Mouse (Mus musculus): ENCODE measurements at regions not wholly inside any gene's neighbourhood (a gene's known extent, or its start where the extent isn't known, plus 50 kb on each side); places are given as distances from the start of the nearest gene placed in this dataset.
A peak's percentile ranks its signal among the peaks of the same experiment; 100 is the strongest.
"Not testable (repeated sequence)": the region's sequence is repeated elsewhere in the genome, so short reads cannot be mapped to it uniquely, and the experiment has no call there.

- no peak for DNase-seq (ENCODE audit: low spot score)
Observed at GRCm38 (mm10) chr3:117116210-117116609, 147.4 kb upstream of the Palmd start.

- DNase-seq (ENCODE audit: low spot score), result no peak
Observed at GRCm38 (mm10) chr3:117112766-117113165, 144.0 kb upstream of the Palmd start.

- no peak for DNase-seq (ENCODE audit: low spot score)
Observed at GRCm38 (mm10) chr3:117112304-117112703, 143.5 kb upstream of the Palmd start.

DNA sequence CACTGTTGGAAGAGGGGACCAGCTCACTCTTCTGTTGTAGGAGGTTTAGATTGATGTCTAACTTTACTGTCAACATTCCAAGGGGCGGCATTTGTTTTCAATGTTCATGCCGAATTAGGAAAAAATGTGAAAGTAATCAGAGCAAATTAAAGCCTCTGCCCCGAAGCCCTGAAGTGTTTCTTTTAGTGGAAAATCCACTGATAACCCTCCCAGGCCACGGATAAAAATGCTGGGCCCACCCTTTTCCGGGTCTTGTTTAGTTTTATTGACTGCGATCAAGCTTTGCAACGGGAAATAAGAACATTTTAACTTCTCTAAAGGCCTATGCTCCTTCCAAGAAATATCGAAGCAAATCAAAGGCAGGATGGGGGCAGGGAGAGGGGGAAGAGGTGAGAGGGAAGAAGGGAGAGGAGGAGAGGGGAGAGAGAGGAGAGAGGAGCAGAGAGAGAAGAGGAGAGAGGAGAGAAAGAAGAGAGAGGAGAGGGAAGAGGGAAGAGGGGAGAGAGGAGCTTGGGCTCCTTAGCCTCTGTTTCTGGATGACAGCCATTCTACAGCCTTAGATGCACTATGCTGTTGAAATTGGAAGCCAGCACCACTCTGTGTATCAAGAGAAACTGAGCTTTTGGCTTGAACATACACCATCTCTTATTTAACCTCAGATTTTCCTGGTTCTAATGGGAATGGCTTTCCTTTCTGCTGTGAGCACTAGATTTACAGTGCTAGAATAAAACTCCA is 140.3 kb upstream of the Palmd start:
- no peak for DNase-seq (ENCODE audit: low spot score)

DNA sequence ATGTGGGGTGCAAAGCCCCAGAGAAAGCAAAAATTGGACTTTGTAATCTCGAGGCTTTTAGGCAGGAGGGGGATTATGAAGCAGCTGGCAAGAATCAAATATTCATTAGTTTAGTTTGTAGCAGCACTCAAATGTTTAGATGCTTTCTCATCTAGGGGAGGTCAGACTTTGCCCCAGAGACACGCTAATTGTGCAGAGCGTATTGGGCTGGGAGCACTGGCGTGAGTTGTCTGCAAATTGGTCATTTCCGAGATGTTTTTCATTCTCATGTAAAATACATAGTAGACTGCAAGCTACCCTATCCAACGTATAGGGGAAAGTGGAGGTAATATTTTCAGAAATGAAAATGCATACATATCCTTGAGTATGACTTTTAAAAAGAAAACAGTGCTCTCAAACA is 139.2 kb upstream of the Palmd start:
- no peak for DNase-seq (ENCODE audit: low spot score)

DNA sequence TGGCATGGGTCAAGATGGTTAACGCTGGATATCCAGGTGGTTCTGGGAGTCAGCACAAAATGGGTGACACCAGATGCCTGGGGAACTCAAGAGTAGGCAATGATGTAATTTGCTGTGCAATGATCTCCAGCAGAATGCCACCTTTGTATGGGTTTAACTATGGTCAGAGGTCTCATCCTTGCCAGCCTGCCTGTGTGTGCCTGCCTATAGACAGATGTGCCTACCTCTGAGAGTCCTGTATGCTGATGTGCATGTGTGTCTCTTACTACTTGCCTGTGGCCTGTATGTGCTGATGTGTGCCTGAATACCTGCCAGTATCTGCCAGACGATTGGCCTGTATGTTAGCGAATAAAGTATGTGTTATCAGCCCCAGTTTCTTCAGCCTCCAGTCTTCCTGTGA is 138.6 kb upstream of the Palmd start:
- no peak for DNase-seq (ENCODE audit: low spot score)

DNA sequence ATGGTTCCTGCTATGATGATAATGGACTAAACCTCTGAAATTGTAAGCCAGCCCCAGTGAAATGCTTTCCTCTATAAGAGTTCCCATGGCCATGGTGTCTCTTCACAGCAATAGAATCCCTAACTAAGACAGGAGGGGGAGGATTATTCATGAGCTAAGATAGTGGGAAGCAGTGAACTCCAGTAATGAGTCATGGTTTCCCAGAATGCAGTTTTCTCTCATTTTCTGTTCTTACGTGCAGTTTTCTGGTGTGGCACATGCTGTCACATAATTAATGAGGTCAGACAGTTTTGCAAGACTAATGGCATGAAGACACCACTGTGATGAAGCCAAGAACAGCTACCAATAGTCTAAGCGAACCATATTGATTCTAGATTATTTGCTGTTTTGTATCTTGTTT is 118.9 kb upstream of the Palmd start:
- DNase-seq (ENCODE audit: low spot score), result no peak

GRCm38 (mm10) chr3:117076734-117077133 is 107.9 kb upstream of the Palmd start:
- DNase-seq (ENCODE audit: low spot score), result no peak

- no peak for DNase-seq (ENCODE audit: low spot score)
Observed at GRCm38 (mm10) chr3:117073399-117073798, 104.6 kb upstream of the Palmd start.

GRCm38 (mm10) chr3:117072998-117073397 is 104.2 kb upstream of the Palmd start:
- DNase-seq (ENCODE audit: low spot score), result no peak

- no peak for DNase-seq (ENCODE audit: low spot score)
Observed at GRCm38 (mm10) chr3:117071851-117072250, 103.1 kb upstream of the Palmd start.

DNA sequence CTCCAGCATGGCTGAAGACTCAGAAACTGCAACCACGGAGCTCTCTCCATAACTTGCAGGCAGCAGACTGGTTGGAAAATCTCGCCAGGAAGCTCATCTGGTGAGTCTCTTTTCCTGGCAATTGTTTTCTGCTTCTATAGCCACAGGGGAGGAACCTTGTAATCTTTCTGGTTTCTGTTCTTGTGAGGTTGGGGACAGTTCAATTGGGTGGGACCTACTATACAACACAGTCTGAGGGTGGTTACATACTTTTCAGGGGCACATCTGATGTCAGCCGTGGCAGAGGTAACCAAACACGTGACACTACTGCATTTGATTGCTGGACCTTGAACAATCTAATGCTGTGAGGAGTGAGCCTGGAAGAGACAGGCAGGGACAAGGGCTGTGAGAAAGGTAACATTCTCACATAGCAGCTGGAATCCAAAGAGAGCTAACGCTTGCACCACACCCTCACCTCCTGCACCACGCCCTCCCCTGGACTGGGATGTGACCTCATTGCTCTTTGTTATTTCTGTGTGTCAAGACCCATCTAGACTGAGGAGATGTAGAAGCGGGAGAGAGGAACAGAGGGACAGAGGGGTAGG is 98.8 kb upstream of the Palmd start:
- DNase-seq (ENCODE audit: low spot score), result no peak

GRCm38 (mm10) chr3:117065904-117066303 is 97.1 kb upstream of the Palmd start:
- DNase-seq (ENCODE audit: low spot score), result no peak

- peak; percentile 44 for DNase-seq (ENCODE audit: low spot score)
Observed at GRCm38 (mm10) chr3:117061831-117062230, 93.0 kb upstream of the Palmd start.

DNA sequence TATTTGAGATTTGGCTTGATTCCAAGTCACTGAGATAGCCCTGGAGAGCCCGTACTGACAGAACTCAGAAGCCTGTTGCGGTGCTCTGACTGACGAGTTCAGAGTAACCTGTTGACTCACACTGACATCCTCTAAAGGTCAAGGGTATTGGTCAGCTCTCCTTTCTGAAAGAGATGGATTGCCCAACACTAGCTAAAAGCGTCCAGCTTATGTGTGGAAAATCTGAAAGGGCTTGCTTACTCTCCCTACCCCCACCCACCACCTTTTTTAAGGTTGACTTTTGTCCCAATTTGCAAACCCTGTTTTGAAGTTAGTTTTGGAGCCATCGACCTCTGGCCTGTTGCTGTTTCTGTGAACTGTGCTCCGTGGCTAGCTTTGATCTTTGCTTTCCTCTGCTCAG is 92.4 kb upstream of the Palmd start:
- DNase-seq (ENCODE audit: low spot score), result no peak

- DNase-seq (ENCODE audit: low spot score), result not testable (repeated sequence)
Observed at GRCm38 (mm10) chr3:117054711-117055110, 85.9 kb upstream of the Palmd start.

DNA sequence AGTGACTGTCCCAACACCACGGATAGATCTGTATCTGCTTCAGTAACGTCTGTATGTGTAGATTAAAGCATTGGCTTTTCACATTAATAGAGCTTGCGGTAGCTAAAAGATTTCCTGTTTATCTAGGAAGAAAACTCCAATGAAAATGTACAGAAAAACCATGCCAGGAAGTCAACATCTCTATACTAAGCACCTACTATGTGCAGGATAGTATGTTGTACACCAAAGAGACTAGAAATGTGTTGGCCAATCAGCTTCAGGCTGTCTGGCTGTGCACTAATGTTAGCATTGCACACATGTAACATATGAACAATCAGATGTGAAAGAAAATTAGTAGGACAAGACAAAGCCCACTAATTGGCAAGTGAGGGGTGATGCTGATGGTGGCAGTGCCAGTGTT is 82.6 kb upstream of the Palmd start:
- DNase-seq (ENCODE audit: low spot score), result no peak

DNA sequence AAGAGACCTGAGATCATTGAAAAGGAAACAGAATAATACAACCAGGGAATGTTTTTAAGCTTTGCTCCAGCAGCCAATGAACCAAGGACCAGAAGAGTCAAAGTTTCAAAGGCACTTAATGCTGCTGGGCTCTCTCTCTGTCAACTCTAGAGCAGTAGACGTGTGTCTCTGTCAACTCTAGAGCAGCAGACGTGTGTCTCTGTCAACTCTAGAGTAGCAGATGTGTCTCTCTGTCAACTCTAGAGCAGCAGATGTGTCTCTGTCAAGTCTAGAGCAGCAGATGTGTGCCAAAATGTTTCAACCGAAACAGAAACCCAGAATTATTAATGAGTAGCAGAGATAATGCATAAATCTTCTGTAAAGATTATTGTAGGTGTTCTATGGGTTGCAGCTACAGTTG is 82.1 kb upstream of the Palmd start:
- no peak for DNase-seq (ENCODE audit: low spot score)

- no peak for DNase-seq (ENCODE audit: low spot score)
Observed at GRCm38 (mm10) chr3:117049410-117049809, 80.6 kb upstream of the Palmd start.

GRCm38 (mm10) chr3:117044809-117045208 is 76.0 kb upstream of the Palmd start:
- no peak for DNase-seq (ENCODE audit: low spot score)

DNA sequence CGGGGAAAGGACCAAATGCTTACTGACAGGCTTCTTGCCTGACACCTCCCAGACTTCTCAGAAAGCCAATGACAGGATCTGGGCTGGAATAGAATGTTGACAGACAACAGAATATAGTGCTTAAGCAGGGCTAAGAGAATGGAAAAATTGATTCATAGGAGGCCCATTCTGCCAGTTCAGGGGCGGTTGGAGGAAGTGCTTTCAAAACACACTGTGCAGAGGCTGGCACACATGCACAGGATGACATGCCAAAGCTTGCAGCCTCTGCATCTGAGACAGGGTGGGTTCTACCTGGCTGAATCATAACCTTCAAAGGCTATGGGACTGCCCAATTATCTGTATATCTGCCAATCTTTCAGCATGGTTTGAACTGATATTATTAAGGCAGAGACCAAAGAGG is 75.5 kb upstream of the Palmd start:
- no peak for DNase-seq (ENCODE audit: low spot score)

- DNase-seq (ENCODE audit: low spot score), result no peak
Observed at GRCm38 (mm10) chr3:117038928-117039300, 70.1 kb upstream of the Palmd start.

GRCm38 (mm10) chr3:117038280-117038927 is 69.6 kb upstream of the Palmd start:
- DNase-seq (ENCODE audit: low spot score), result no peak

Data from testis, postnatal 10 days (tissue).